Mouse (Mus musculus) thymus, adult 2 months (tissue): ENCODE data around the gene Abhd17b.

Experiments
- CTCF ChIP-seq: fragments of 200-500 bp; IDR thresholded peaks from 2 replicates; pipeline ENCODE4 v1.5.1; 2012; ENCODE audit warnings: mild to moderate bottlenecking, control low read depth, low read length, moderate library complexity, borderline replicate concordance; ENCODE audit not compliant: control insufficient read depth, poor library complexity, insufficient read depth; ENCODE audit errors: extremely low read depth
- POLR2A ChIP-seq: fragments of 200-500 bp; IDR thresholded peaks from 2 replicates; pipeline ENCODE4 v1.6.1; 2012; ENCODE audit warnings: mild to moderate bottlenecking, low read length, control low read depth, moderate library complexity; ENCODE audit not compliant: control insufficient read depth, poor library complexity, insufficient read depth; ENCODE audit errors: extremely low read depth

DNA sequence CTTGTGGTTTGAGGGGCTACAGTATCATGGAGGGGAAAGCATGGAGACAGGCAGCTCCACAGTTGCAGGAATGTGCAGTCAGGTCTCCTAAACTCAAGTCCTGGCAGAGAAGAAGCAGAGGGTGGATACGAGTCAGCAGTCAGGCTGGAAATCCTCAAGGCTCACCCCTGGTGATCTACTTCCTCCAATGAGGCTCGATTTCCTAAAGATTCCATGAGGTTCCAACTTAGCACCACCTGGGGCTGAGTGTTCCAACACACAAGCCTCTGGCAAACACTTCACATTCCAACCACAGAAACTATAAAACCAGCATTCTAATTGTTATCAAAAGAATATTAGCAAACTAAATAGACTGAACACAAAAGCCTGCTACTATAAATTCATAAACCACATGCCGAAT is 16.1 kb upstream of the Abhd17b start:
- TF ChIP-seq POLR2A (no peak), CTCF (no peak)
